Mouse (Mus musculus) retina, postnatal 1 day (tissue): ENCODE measurements around the gene Cd300ld.
"Not testable (repeated sequence)": the region's sequence is repeated elsewhere in the genome, so short reads cannot be mapped to it uniquely, and the experiment has no call there.

Experiments used
- DNase-seq: peaks from one replicate; pipeline ENCODE4 v3.0.0-alpha.2; 2012

Gene Cd300ld

GRCm38 (mm10) chr11:114989793-114990192, at the start of gene Cd300ld:
Gene Cd300ld, minus strand, starts transcription at chr11:114989922.
- DNase-seq = no peak

GRCm38 (mm10) chr11:115037669-115038068, 47.9 kb upstream of the Cd300ld start, which contains the start of gene Cd300ld5:
Gene Cd300ld5, minus strand, starts transcription at chr11:115037769.
- not testable (repeated sequence) for DNase-seq

- not testable (repeated sequence) for DNase-seq
Observed at GRCm38 (mm10) chr11:115026912-115027311, 37.2 kb upstream of the Cd300ld start, which contains the start of gene Cd300ld4. Gene Cd300ld4, minus strand, starts transcription at chr11:115027012.

GRCm38 (mm10) chr11:115016093-115016492, 26.4 kb upstream of the Cd300ld start, which contains the start of gene Cd300ld2:
Gene Cd300ld2, minus strand, starts transcription at chr11:115016193.
- not testable (repeated sequence) for DNase-seq

GRCm38 (mm10) chr11:115004070-115004469, 14.3 kb upstream of the Cd300ld start:
- DNase-seq = no peak

GRCm38 (mm10) chr11:115001474-115002040, 11.8 kb upstream of the Cd300ld start, which contains the start of gene Cd300c2:
Gene Cd300c2, minus strand, starts transcription at chr11:115001880.
- DNase-seq = no peak

- DNase-seq = no peak
Observed at GRCm38 (mm10) chr11:114981866-114982265, 7.9 kb downstream of the Cd300ld start.

GRCm38 (mm10) chr11:114972726-114973125, 17.0 kb downstream of the Cd300ld start:
- peak; percentile 25 for DNase-seq

GRCm38 (mm10) chr11:114968752-114969207, 20.9 kb downstream of the Cd300ld start, which contains the start of gene Cd300c:
Gene Cd300c, minus strand, starts transcription at chr11:114969157.
- DNase-seq = no peak

GRCm38 (mm10) chr11:114965182-114965828, 24.4 kb downstream of the Cd300ld start:
- DNase-seq = no peak

- DNase-seq = no peak
Observed at GRCm38 (mm10) chr11:114960369-114960768, 29.4 kb downstream of the Cd300ld start.

GRCm38 (mm10) chr11:114934144-114934543, 55.6 kb downstream of the Cd300ld start, which contains the start of gene Cd300lb:
Gene Cd300lb, minus strand, starts transcription at chr11:114934386.
- no peak for DNase-seq

GRCm38 (mm10) chr11:114933591-114933990, 56.1 kb downstream of the Cd300ld start:
- DNase-seq = no peak
